Comparison of ENCODE assay signal across 12 mouse cellular contexts in genomic region chrX:53715942-53716322, GRCm38 (mm10). TPM values are rescaled to one million over a fixed set of nuclear protein-coding genes. Genes with fewer than 3 reads are reported as not detected.
DNase-seq lines count a peak whose midpoint lies in the region; ATAC-seq lines count a peak whose summit lies in the region.
"Had no signal": no experiment of that assay in that cellular context is flagged by ENCODE, and none has a peak within 500 bp of the region (broad histone marks: within the 10 kb centered on the region; RNA-seq: fewer than 3 reads in every experiment).

No protein-coding gene starts in this region.

- ATAC-seq in kidney, embryonic 15.5 days (replicated peaks; ENCODE audit: low FRiP score) = no peak
- no peak for ATAC-seq in embryonic facial prominence, embryonic 15.5 days (ENCODE audit: insufficient number of reproducible peaks, low FRiP score, low TSS enrichment, low read depth)
- peak; percentile 32; the same call in 1 of the 2 replicates for ATAC-seq in hindbrain, embryonic 15.5 days (ENCODE audit: low FRiP score, low read depth)
- peak; percentile 55 for ATAC-seq in midbrain, embryonic 15.5 days (replicated peaks)

- no peak for DNase-seq in kidney, postnatal 10 days
- DNase-seq in gastrocnemius, postnatal 10 days = no peak
- DNase-seq in thymus, postnatal 25 days = no peak
- DNase-seq in right cerebral cortex, postnatal 10 days (ENCODE audit: low spot score in 2 of 2) = no peak
- DNase-seq: thymus, postnatal 14 days had no signal

- no peaks in the 10 kb centered on the region for H3K27me3 ChIP-seq in kidney, embryonic 15.5 days
- no peaks in the 10 kb centered on the region for H3K27me3 ChIP-seq in embryonic facial prominence, embryonic 15.5 days
- H3K27me3 ChIP-seq in hindbrain, embryonic 15.5 days = no peaks in the 10 kb centered on the region
- H3K27me3 ChIP-seq in midbrain, embryonic 15.5 days (replicated peaks) = no peaks in the 10 kb centered on the region

- no peaks in the 10 kb centered on the region for H3K36me3 ChIP-seq in kidney, embryonic 15.5 days
- H3K36me3 ChIP-seq in embryonic facial prominence, embryonic 15.5 days = no peaks in the 10 kb centered on the region
- no peaks in the 10 kb centered on the region for H3K36me3 ChIP-seq in hindbrain, embryonic 15.5 days
- H3K36me3 ChIP-seq in midbrain, embryonic 15.5 days (replicated peaks) = no peaks in the 10 kb centered on the region
- H3K36me3 ChIP-seq: G1E had no signal

- H3K9ac ChIP-seq in kidney, embryonic 15.5 days = no peak overlapping the region
- H3K9ac ChIP-seq in embryonic facial prominence, embryonic 15.5 days = no peak overlapping the region
- peak overlapping the region; percentile 47; the same call in 1 of the 2 replicates for H3K9ac ChIP-seq in hindbrain, embryonic 15.5 days
- peak overlapping the region; percentile 48; the same call in 1 of the 2 replicates for H3K9ac ChIP-seq in midbrain, embryonic 15.5 days

- peak overlapping the region; percentile 35 for H3K4me3 ChIP-seq in kidney, embryonic 15.5 days (replicated peaks)
- H3K4me3 ChIP-seq in embryonic facial prominence, embryonic 15.5 days (replicated peaks) = peak overlapping the region; percentile 33
- H3K4me3 ChIP-seq in hindbrain, embryonic 15.5 days = peak overlapping the region; percentile 40
- peak overlapping the region; percentile 41 for H3K4me3 ChIP-seq in midbrain, embryonic 15.5 days

- no peak overlapping the region for H3K27ac ChIP-seq in kidney, embryonic 15.5 days
- no peak overlapping the region for H3K27ac ChIP-seq in embryonic facial prominence, embryonic 15.5 days (replicated peaks)
- H3K27ac ChIP-seq in hindbrain, embryonic 15.5 days (replicated peaks) = no peak overlapping the region
- H3K27ac ChIP-seq in midbrain, embryonic 15.5 days = peak overlapping the region; percentile 65; the same call in 1 of the 2 replicates

- H3K4me2 ChIP-seq in kidney, embryonic 15.5 days = peak overlapping the region; percentile 60
- H3K4me2 ChIP-seq in embryonic facial prominence, embryonic 15.5 days (replicated peaks) = peak overlapping the region; percentile 55
- H3K4me2 ChIP-seq in hindbrain, embryonic 15.5 days = peak overlapping the region; percentile 61
- H3K4me2 ChIP-seq in midbrain, embryonic 15.5 days = peak overlapping the region; percentile 59

- no peaks in the 10 kb centered on the region for H3K4me1 ChIP-seq in kidney, embryonic 15.5 days
- no peaks in the 10 kb centered on the region for H3K4me1 ChIP-seq in embryonic facial prominence, embryonic 15.5 days
- H3K4me1 ChIP-seq in hindbrain, embryonic 15.5 days (replicated peaks) = 0 out of 2 replicates have a peak, but pooled peaks cover 3% of the 10 kb centered on the region
- no peaks in the 10 kb centered on the region for H3K4me1 ChIP-seq in midbrain, embryonic 15.5 days

- 38% methylated on average over 2 of the region's 2 CpGs for WGBS in kidney, embryonic 15.5 days
- 44% methylated on average over 2 of the region's 2 CpGs for WGBS in embryonic facial prominence, embryonic 15.5 days
- 55% methylated on average over 2 of the region's 2 CpGs for WGBS in hindbrain, embryonic 15.5 days
- 63% methylated on average over 2 of the region's 2 CpGs for WGBS in midbrain, embryonic 15.5 days

- no peaks in the 10 kb centered on the region for H3K9me3 ChIP-seq in kidney, embryonic 15.5 days (replicated peaks)
- H3K9me3 ChIP-seq in embryonic facial prominence, embryonic 15.5 days (replicated peaks) = no peaks in the 10 kb centered on the region
- H3K9me3 ChIP-seq in hindbrain, embryonic 15.5 days = no peaks in the 10 kb centered on the region
- H3K9me3 ChIP-seq in midbrain, embryonic 15.5 days = no peaks in the 10 kb centered on the region

RNA-seq across cellular contexts. Expression of gene 4930502E18Rik, which starts 8.7 kb away (rescaled TPM):
- 0.71 and 1.4 TPM in 2 replicates for polyA plus RNA-seq in kidney, embryonic 15.5 days (2015; fragmentation: Nextera tagmentation; extraction: Ambion mirVana)
- polyA plus RNA-seq in embryonic facial prominence, embryonic 15.5 days (2015; fragmentation: Nextera tagmentation; extraction: Ambion mirVana) = 0.23 and 0.50 TPM in 2 replicates
- polyA plus RNA-seq in hindbrain, embryonic 15.5 days (2015; fragmentation: Nextera tagmentation; extraction: Ambion mirVana) = 0.34 TPM in 1 of 2 replicates, not detected in the other
- 0.23 and 0.32 TPM in 2 replicates for polyA plus RNA-seq in midbrain, embryonic 15.5 days (2015; fragmentation: Nextera tagmentation; extraction: Ambion mirVana)
- not detected for total RNA-seq in gastrocnemius, postnatal 10 days (2021)
- total RNA-seq: G1E; neutrophil, adult 5-6 weeks had no signal
- polyA plus RNA-seq: G1E had no signal

RNA-seq across cellular contexts. Expression of gene 1700013H16Rik, which starts 41.7 kb away (rescaled TPM):
- polyA plus RNA-seq in kidney, embryonic 15.5 days (2015; fragmentation: Nextera tagmentation; extraction: Ambion mirVana) = not detected in 2 replicates
- polyA plus RNA-seq in embryonic facial prominence, embryonic 15.5 days (2015; fragmentation: Nextera tagmentation; extraction: Ambion mirVana) = not detected in 2 replicates
- polyA plus RNA-seq in hindbrain, embryonic 15.5 days (2015; fragmentation: Nextera tagmentation; extraction: Ambion mirVana) = 0.21 TPM in 1 of 2 replicates, not detected in the other
- polyA plus RNA-seq in midbrain, embryonic 15.5 days (2015; fragmentation: Nextera tagmentation; extraction: Ambion mirVana) = 0.14 TPM in 1 of 2 replicates, not detected in the other
- total RNA-seq in gastrocnemius, postnatal 10 days (2021) = not detected
- total RNA-seq: G1E; left cerebral cortex, postnatal 10 days; neutrophil, adult 5-6 weeks had no signal
- polyA plus RNA-seq: G1E had no signal

RNA-seq across cellular contexts. Expression of gene Rtl8b, which starts 45.7 kb away (rescaled TPM):
- 62.8 and 65.5 TPM in 2 replicates for polyA plus RNA-seq in kidney, embryonic 15.5 days (2015; fragmentation: Nextera tagmentation; extraction: Ambion mirVana)
- 58.7 and 62.4 TPM in 2 replicates for polyA plus RNA-seq in embryonic facial prominence, embryonic 15.5 days (2015; fragmentation: Nextera tagmentation; extraction: Ambion mirVana)
- 189 and 193 TPM in 2 replicates for polyA plus RNA-seq in hindbrain, embryonic 15.5 days (2015; fragmentation: Nextera tagmentation; extraction: Ambion mirVana)
- polyA plus RNA-seq in midbrain, embryonic 15.5 days (2015; fragmentation: Nextera tagmentation; extraction: Ambion mirVana) = 192 and 194 TPM in 2 replicates
- 10 to 100 TPM; 87.2 to 94.8 TPM for total RNA-seq in gastrocnemius, postnatal 10 days (2021)
- total RNA-seq: G1E had no signal
- polyA plus RNA-seq: G1E had no signal

Comparison
In these comparisons a context has a peak if more than half of its experiments do, and no peak if none do; other contexts are left out.
1. ATAC-seq: peak in hindbrain, embryonic 15.5 days (single experiment) and midbrain, embryonic 15.5 days (single experiment); none in kidney, embryonic 15.5 days (single experiment) and embryonic facial prominence, embryonic 15.5 days (single experiment).
2. H3K9ac ChIP-seq: peak in hindbrain, embryonic 15.5 days (single experiment) and midbrain, embryonic 15.5 days (single experiment); none in kidney, embryonic 15.5 days (single experiment) and embryonic facial prominence, embryonic 15.5 days (single experiment).
3. Peak in every context shown above with its lines, with median percentiles within 50 percentile points of each other: H3K4me2 ChIP-seq and H3K4me3 ChIP-seq.